Mouse (Mus musculus) midbrain, embryonic 14.5 days (tissue): ENCODE measurements at regions not wholly inside any gene's neighbourhood (a gene's known extent, or its start where the extent isn't known, plus 50 kb on each side); places are given as distances from the start of the nearest gene placed in this dataset.

Experiments
- ATAC-seq: fragments of 200-750 bp; cut with Nextera tagmentation; 2 replicates; pipeline ENCODE4 v1.8.0; 2017; ENCODE audit warnings: moderate number of reproducible peaks, moderate library complexity; ENCODE audit not compliant: low FRiP score, low TSS enrichment
- DNase-seq: peaks from one replicate; pipeline ENCODE4 v3.0.0-alpha.2; 2015
- H3K27ac ChIP-seq: fragments of 300-500 bp; sonication (generic); replicated peaks from 2 replicates; pipeline ENCODE4 v1.5.1; 2014; ENCODE audit warnings: mild to moderate bottlenecking, low read depth, low read length, moderate library complexity
- H3K27me3 ChIP-seq: fragments of 300-500 bp; sonication (generic); 2 replicates; pipeline ENCODE4 v1.6.1; 2014; ENCODE audit warnings: low read length, control low read depth, mixed read lengths; ENCODE audit not compliant: control insufficient read depth, insufficient read depth
- H3K36me3 ChIP-seq: fragments of 300-500 bp; sonication (generic); 2 replicates; pipeline ENCODE4 v1.6.1; 2014; ENCODE audit warnings: low read length, control low read depth; ENCODE audit not compliant: control insufficient read depth, insufficient read depth
- H3K4me1 ChIP-seq: fragments of 300-500 bp; sonication (generic); 2 replicates; pipeline ENCODE4 v1.6.1; 2014; ENCODE audit warnings: mild to moderate bottlenecking, antibody characterized with exemption, low read length, control low read depth; ENCODE audit not compliant: control insufficient read depth, insufficient read depth
- H3K4me2 ChIP-seq: fragments of 300-500 bp; sonication (generic); 2 replicates; pipeline ENCODE4 v1.6.1; 2014; ENCODE audit warnings: mild to moderate bottlenecking, low read length, moderate library complexity
- H3K4me3 ChIP-seq: fragments of 300-500 bp; sonication (generic); replicated peaks from 2 replicates; pipeline ENCODE4 v1.5.1; 2014; ENCODE audit warnings: low read depth, low read length
- H3K9ac ChIP-seq: fragments of 300-500 bp; sonication (generic); replicated peaks from 2 replicates; pipeline ENCODE4 v1.6.1; 2014; ENCODE audit warnings: mild to moderate bottlenecking, low read length, moderate library complexity
- H3K9me3 ChIP-seq: fragments of 300-500 bp; sonication (generic); 2 replicates; pipeline ENCODE4 v1.6.1; 2016; ENCODE audit warnings: low read length, control low read depth, mixed read lengths; ENCODE audit not compliant: control insufficient read depth
- WGBS: fragments of 180-500 bp; shearing (Covaris S2); extraction: QIAGEN DNeasy Blood & Tissue Kit; methylation state at CpG from one replicate; pipeline ENCODE4 v1.1.7; 2014; 5-methylcytosine and 5-hydroxymethylcytosine counted together

GRCm38 (mm10) chr1:49082555-49082954 is 1817.9 kb upstream of the Tmeff2 start:
- ATAC-seq (no peak), DNase-seq (peak; percentile 7)
- Histone ChIP-seq H3K4me2 (no peak overlapping the region), H3K4me3 (no peak overlapping the region), H3K27ac (no peak overlapping the region), H3K27me3 (no peaks in the 10 kb centered on the region), H3K9ac (no peak overlapping the region), H3K36me3 (no peaks in the 10 kb centered on the region), H3K9me3 (no peaks in the 10 kb centered on the region), H3K4me1 (no peaks in the 10 kb centered on the region)
- 77% methylated on average over 2 of the region's 2 CpGs for WGBS

GRCm38 (mm10) chr1:49099573-49099972 is 1800.9 kb upstream of the Tmeff2 start:
- 73% methylated on average over 2 of the region's 2 CpGs for WGBS
- H3K36me3 ChIP-seq, result no peaks in the 10 kb centered on the region
- no peak for DNase-seq
- H3K4me2 ChIP-seq, result no peak overlapping the region
- no peak overlapping the region for H3K4me3 ChIP-seq
- no peaks in the 10 kb centered on the region for H3K27me3 ChIP-seq
- ATAC-seq, result no peak
- H3K9me3 ChIP-seq, result no peaks in the 10 kb centered on the region
- no peak overlapping the region for H3K27ac ChIP-seq
- no peaks in the 10 kb centered on the region for H3K4me1 ChIP-seq
- no peak overlapping the region for H3K9ac ChIP-seq

DNA sequence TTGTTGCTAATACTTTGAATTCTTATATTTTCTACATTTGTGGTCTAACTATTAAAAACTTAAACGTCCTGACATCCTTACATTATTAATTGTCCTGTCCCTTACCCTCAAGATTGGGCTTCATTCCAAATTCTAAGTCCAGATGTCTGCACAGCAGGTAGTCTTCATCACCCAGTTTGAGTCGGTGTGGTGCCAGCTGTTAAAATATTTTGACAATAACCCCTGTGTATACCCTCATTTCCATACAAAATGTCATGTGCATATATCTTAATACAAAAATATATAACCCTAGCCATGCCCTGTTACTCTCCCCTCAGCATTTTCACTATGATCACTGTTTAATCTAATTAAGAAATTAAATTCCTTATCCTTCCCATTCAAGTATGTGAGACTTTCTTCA is 1791.4 kb upstream of the Tmeff2 start:
- no peaks in the 10 kb centered on the region for H3K9me3 ChIP-seq
- H3K27ac ChIP-seq, result no peak overlapping the region
- H3K4me3 ChIP-seq, result no peak overlapping the region
- no peak overlapping the region for H3K4me2 ChIP-seq
- H3K36me3 ChIP-seq, result no peaks in the 10 kb centered on the region
- no peak overlapping the region for H3K9ac ChIP-seq
- ATAC-seq, result no peak
- DNase-seq, result no peak
- H3K4me1 ChIP-seq, result no peaks in the 10 kb centered on the region
- H3K27me3 ChIP-seq, result no peaks in the 10 kb centered on the region
- WGBS, result 44% methylated on average over 2 of the region's 2 CpGs

DNA sequence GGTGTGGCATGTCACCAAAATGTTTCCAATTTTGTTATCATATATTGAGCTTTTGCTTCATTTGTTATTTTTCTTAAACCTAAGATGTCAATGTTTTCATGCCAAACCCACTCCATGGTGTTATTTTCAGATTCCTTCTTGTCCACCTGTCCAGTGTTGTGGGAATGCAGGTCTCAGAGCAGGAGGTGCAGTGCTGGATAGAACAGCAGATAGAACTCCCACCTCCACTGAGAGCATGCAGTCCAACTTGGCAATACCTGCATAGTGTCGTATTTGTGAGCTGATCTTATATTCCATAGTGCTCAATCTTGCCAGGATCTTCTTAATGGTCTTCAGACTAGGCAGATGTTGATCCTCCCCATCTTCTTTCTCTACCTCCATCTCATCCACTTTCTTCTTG is 1790.9 kb upstream of the Tmeff2 start:
- Histone ChIP-seq H3K27ac (no peak overlapping the region), H3K4me3 (no peak overlapping the region), H3K27me3 (no peaks in the 10 kb centered on the region), H3K4me1 (no peaks in the 10 kb centered on the region), H3K9ac (no peak overlapping the region), H3K36me3 (no peaks in the 10 kb centered on the region), H3K9me3 (no peaks in the 10 kb centered on the region), H3K4me2 (no peak overlapping the region)
- no peak for ATAC-seq
- no peak for DNase-seq
- WGBS, result 83% methylated on average over 1 of the region's 1 CpGs
